Mouse (Mus musculus) left cerebral cortex, adult 11 months (tissue): Measurements from ENCODE around the gene Olfr49.
"Not testable (repeated sequence)": the region's sequence is repeated elsewhere in the genome, so short reads cannot be mapped to it uniquely, and the experiment has no call there.

Source experiments
- DNase-seq: peaks from one replicate; pipeline ENCODE4 v3.0.0; 2022; ENCODE audit warnings: low spot score

The Olfr49 gene

GRCm38 (mm10) chr14:54231176-54231956 is 53.4 kb downstream of the Olfr49 start:
- DNase-seq = no peak

GRCm38 (mm10) chr14:54230638-54231150 is 54.0 kb downstream of the Olfr49 start:
- no peak for DNase-seq

- DNase-seq = not testable (repeated sequence)
Measured at GRCm38 (mm10) chr14:54229849-54230248, 54.9 kb downstream of the Olfr49 start.

- DNase-seq = no peak
Measured at GRCm38 (mm10) chr14:54228933-54229713, 55.6 kb downstream of the Olfr49 start.

GRCm38 (mm10) chr14:54228501-54228900 is 56.2 kb downstream of the Olfr49 start:
- DNase-seq = no peak
